Mouse (Mus musculus) stomach, postnatal 0 days (tissue): ENCODE results near the gene Mrtfb. TPM values are rescaled to one million over a fixed set of nuclear protein-coding genes. Genes with fewer than 3 reads are reported as not detected.
A peak's percentile ranks its signal among the peaks of the same experiment; 100 is the strongest.

Experiments used
- ATAC-seq: fragments of 200-750 bp; cut with Nextera tagmentation; 2 replicates; pipeline ENCODE4 v1.8.0; 2017; ENCODE audit not compliant: low FRiP score, low TSS enrichment
- DNase-seq: peaks from one replicate; pipeline ENCODE4 v3.0.0-alpha.2; 2016; ENCODE audit warnings: low spot score
- H3K27ac ChIP-seq: fragments of 300-500 bp; sonication (generic); replicated peaks from 2 replicates; pipeline ENCODE4 v1.5.1; 2014; ENCODE audit warnings: mild to moderate bottlenecking, control low read depth
- H3K27me3 ChIP-seq: fragments of 300-500 bp; sonication (generic); 2 replicates; pipeline ENCODE4 v1.6.1; 2014; ENCODE audit warnings: low read length; ENCODE audit not compliant: control insufficient read depth, insufficient read depth
- H3K36me3 ChIP-seq: fragments of 300-500 bp; sonication (generic); 2 replicates; pipeline ENCODE4 v1.6.1; 2014; ENCODE audit warnings: low read length, mixed read lengths; ENCODE audit not compliant: control insufficient read depth, insufficient read depth
- H3K4me1 ChIP-seq: fragments of 300-500 bp; sonication (generic); replicated peaks from 2 replicates; pipeline ENCODE4 v1.6.1; 2014; ENCODE audit warnings: antibody characterized with exemption; ENCODE audit not compliant: control insufficient read depth, insufficient read depth
- H3K4me2 ChIP-seq: fragments of 300-500 bp; sonication (generic); replicated peaks from 2 replicates; pipeline ENCODE4 v1.6.1; 2014; ENCODE audit warnings: low read depth, mild to moderate bottlenecking, control low read depth, moderate library complexity
- H3K4me3 ChIP-seq: fragments of 300-500 bp; sonication (generic); 2 replicates; pipeline ENCODE4 v1.5.1; 2014; ENCODE audit warnings: low read depth, low read length, control low read depth
- H3K9ac ChIP-seq: fragments of 300-500 bp; sonication (generic); 2 replicates; pipeline ENCODE4 v1.6.1; 2014; ENCODE audit warnings: mild to moderate bottlenecking, low read length, control low read depth, mixed read lengths
- H3K9me3 ChIP-seq: fragments of 300-500 bp; sonication (generic); 2 replicates; pipeline ENCODE4 v1.6.1; 2016; ENCODE audit warnings: low read length; ENCODE audit not compliant: control insufficient read depth
- CTCF ChIP-seq: IDR thresholded peaks from 2 replicates; pipeline ENCODE4 v1.5.1; 2016; ENCODE audit warnings: antibody characterized with exemption, low read depth, mild to moderate bottlenecking, moderate library complexity
- EP300 ChIP-seq: optimal IDR thresholded peaks from 2 replicates; pipeline ENCODE3; 2016; ENCODE audit warnings: antibody characterized with exemption
- WGBS: fragments of 180-500 bp; shearing (Covaris S2); extraction: QIAGEN DNeasy Blood & Tissue Kit; methylation state at CpG from one replicate; pipeline ENCODE4 v1.1.7; 2014; 5-methylcytosine and 5-hydroxymethylcytosine counted together
- polyA plus RNA-seq: library from polyadenylated mRNA; unstranded; fragments of >200 nt; fragmentation: Nextera tagmentation; extraction: Ambion mirVana; gene quantifications from 2 replicates; pipeline ENCODE4 v1.2.1, GENCODE M21; 2015

The Mrtfb gene
- polyA plus RNA-seq, 1 experiment from 2014 or later, result 12.5 TPM

GRCm38 (mm10) chr16:13350729-13351128, 94.4 kb downstream of the Mrtfb start:
- 65% methylated on average over 4 of the region's 4 CpGs for WGBS

DNA sequence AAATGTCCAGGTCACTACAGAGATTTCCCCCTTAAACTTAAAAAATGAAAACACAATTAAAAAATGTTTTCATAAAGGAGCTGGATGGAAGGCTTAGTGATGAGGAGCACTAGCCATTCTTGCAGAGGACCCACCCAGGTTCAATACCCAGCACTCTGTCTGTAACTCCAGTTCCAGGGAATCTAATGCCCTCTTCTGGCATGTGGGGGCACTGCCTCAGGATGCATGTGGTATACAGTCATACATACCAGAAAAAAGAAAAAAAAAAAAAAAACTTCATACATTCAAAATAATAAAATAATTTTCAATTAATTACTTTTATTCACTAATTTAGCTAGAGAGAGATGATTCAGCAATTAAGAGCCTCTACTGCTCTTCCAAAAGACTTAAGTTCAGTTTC, 95.0 kb downstream of the Mrtfb start:
- no peak overlapping the region for H3K27ac ChIP-seq

More at GRCm38 (mm10) chr16:13350729-13351128, 94.4 kb downstream of the Mrtfb start:
- H3K9me3 ChIP-seq, result no peaks in the 10 kb centered on the region
- no peak overlapping the region for H3K4me2 ChIP-seq
- ATAC-seq (no peak), DNase-seq (no peak)
- H3K4me1 ChIP-seq, result no peaks in the 10 kb centered on the region
- H3K4me3 ChIP-seq, result no peak overlapping the region
- no peaks in the 10 kb centered on the region for H3K36me3 ChIP-seq
- no peak overlapping the region; the same call in 1 of the 2 replicates for H3K27ac ChIP-seq
- TF ChIP-seq CTCF (no peak), EP300 (no peak)
- no peak overlapping the region for H3K9ac ChIP-seq
- H3K27me3 ChIP-seq, result no peaks in the 10 kb centered on the region

GRCm38 (mm10) chr16:13353927-13354326, 97.6 kb downstream of the Mrtfb start:
- TF ChIP-seq CTCF (no peak), EP300 (no peak)
- 31% methylated on average over 4 of the region's 4 CpGs for WGBS
- no peak for DNase-seq

More for the DNA sequence above, 95.0 kb downstream of the Mrtfb start:
- H3K36me3 ChIP-seq, result no peaks in the 10 kb centered on the region
- no peaks in the 10 kb centered on the region for H3K9me3 ChIP-seq
- DNase-seq (no peak), ATAC-seq (no peak)
- H3K4me1 ChIP-seq, result no peaks in the 10 kb centered on the region
- no peak overlapping the region for H3K4me3 ChIP-seq
- TF ChIP-seq CTCF (peak; percentile 57), EP300 (no peak)
- H3K4me2 ChIP-seq, result no peak overlapping the region
- H3K27me3 ChIP-seq, result no peaks in the 10 kb centered on the region
- no peak overlapping the region for H3K9ac ChIP-seq

GRCm38 (mm10) chr16:13354431-13354830, 98.2 kb downstream of the Mrtfb start:
- no peak overlapping the region for H3K9ac ChIP-seq
- ATAC-seq, result no peak
- H3K4me3 ChIP-seq, result no peak overlapping the region
- TF ChIP-seq EP300 (no peak), CTCF (no peak)
- peaks cover 2% of the 10 kb centered on the region; the same call in 1 of the 2 replicates for H3K4me1 ChIP-seq
- no peak overlapping the region for H3K27ac ChIP-seq
- H3K27me3 ChIP-seq, result no peaks in the 10 kb centered on the region
- 43% methylated on average over 5 of the region's 5 CpGs for WGBS
- H3K9me3 ChIP-seq, result no peaks in the 10 kb centered on the region
- no peaks in the 10 kb centered on the region for H3K36me3 ChIP-seq
- H3K4me2 ChIP-seq, result no peak overlapping the region
- no peak for DNase-seq

More at GRCm38 (mm10) chr16:13353927-13354326, 97.6 kb downstream of the Mrtfb start:
- no peaks in the 10 kb centered on the region for H3K9me3 ChIP-seq
- no peak overlapping the region for H3K9ac ChIP-seq
- no peak overlapping the region for H3K27ac ChIP-seq
- no peak; the same call in 1 of the 2 replicates for ATAC-seq
- H3K36me3 ChIP-seq, result no peaks in the 10 kb centered on the region
- no peaks in the 10 kb centered on the region for H3K27me3 ChIP-seq
- peaks cover 2% of the 10 kb centered on the region; the same call in 1 of the 2 replicates for H3K4me1 ChIP-seq
- no peak overlapping the region for H3K4me3 ChIP-seq
- H3K4me2 ChIP-seq, result no peak overlapping the region

DNA sequence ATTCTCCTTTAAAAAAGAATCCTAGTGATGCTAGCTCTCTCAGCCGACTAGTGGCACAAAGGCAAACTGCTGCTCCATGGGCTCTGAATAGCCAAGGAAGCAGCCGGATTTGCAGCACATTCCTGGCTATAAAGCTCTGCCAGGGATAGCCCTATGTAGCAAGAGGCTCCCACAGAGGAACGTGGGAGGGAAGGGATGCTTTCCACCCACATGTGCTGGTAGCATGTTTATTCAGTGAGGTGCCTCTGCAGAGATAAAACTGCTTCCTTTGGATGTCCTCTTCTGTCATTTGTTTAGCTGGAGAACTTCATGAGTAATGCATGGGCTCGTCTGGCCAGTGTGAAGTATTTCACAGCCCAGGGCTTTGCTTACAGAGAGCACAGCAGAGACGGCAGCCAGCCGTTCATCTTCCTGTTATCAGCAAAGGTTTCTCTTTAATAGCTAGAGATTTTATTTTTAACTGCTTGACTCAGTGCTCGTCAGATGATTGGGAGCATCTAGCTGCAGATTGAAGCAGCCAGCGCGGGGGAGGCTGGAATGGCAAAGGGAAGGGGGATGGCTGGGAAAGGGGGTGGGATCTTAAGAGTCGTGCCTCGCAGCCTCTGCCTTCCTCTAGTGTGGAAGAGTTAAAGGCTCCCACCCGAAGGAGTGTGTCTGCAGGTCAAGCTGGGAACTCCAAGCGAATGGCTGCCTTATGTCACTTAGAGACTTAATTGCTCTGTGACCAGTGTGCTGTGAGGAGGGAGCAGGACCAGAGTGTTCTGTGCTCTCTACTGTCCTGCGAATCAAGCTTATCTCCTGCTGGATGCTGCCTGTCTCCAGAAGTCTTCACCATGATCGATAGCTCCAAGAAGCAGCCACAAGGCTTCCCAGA, 101.8 kb downstream of the Mrtfb start:
- Histone ChIP-seq H3K27ac (peak overlapping the region; percentile 61), H3K4me3 (peak overlapping the region; percentile 25), H3K36me3 (no peaks in the 10 kb centered on the region; the same call in 1 of the 2 replicates), H3K9me3 (no peaks in the 10 kb centered on the region), H3K4me1 (peaks cover 2% of the 10 kb centered on the region; the same call in 1 of the 2 replicates), H3K4me2 (peak overlapping the region; percentile 47), H3K9ac (no peak overlapping the region), H3K27me3 (no peaks in the 10 kb centered on the region)
- WGBS, result 19% methylated on average over 15 of the region's 15 CpGs
- TF ChIP-seq CTCF (peak; percentile 81), EP300 (no peak)
- ATAC-seq, result peak; percentile 73
- peak; percentile 58 for DNase-seq

- Histone ChIP-seq H3K4me3 (no peak overlapping the region), H3K36me3 (no peaks in the 10 kb centered on the region; the same call in 1 of the 2 replicates), H3K27ac (peak overlapping the region; percentile 61), H3K4me2 (peak overlapping the region; percentile 47), H3K27me3 (no peaks in the 10 kb centered on the region), H3K9me3 (no peaks in the 10 kb centered on the region), H3K4me1 (peaks cover 2% of the 10 kb centered on the region; the same call in 1 of the 2 replicates), H3K9ac (no peak overlapping the region)
- no peak for DNase-seq
- ATAC-seq, result no peak
- TF ChIP-seq EP300 (no peak), CTCF (no peak)
These were observed 102.5 kb downstream of the Mrtfb start for GRCm38 (mm10) chr16:13358741-13359140.
